Mouse (Mus musculus): ENCODE measurements around the gene Smox. TPM values are rescaled to one million over a fixed set of nuclear protein-coding genes. Genes with fewer than 3 reads are reported as not detected.
"Not testable (repeated sequence)": the region's sequence is repeated elsewhere in the genome, so short reads cannot be mapped to it uniquely, and the experiment has no call there.

Smox gene
- 8.0 to 34.0 TPM (median 20.6 TPM) in 3 replicates for total RNA-seq (2017)

GRCm38 (mm10) chr2:131491196-131491595 is at the start of gene Smox:
Gene Smox (plus strand): TSS chr2:131491496.
- ATAC-seq (replicated peaks; ENCODE audit: insufficient number of reproducible peaks, low FRiP score, low TSS enrichment, poor library complexity, severe bottlenecking): no peak

GRCm38 (mm10) chr2:131443084-131443890 is 48.0 kb upstream of the Smox start:
- no peak for ATAC-seq (replicated peaks; ENCODE audit: insufficient number of reproducible peaks, low FRiP score, low TSS enrichment, poor library complexity, severe bottlenecking)

GRCm38 (mm10) chr2:131443891-131444190 is 47.5 kb upstream of the Smox start:
- ATAC-seq (replicated peaks; ENCODE audit: insufficient number of reproducible peaks, low FRiP score, low TSS enrichment, poor library complexity, severe bottlenecking): no peak

- no peak for ATAC-seq (replicated peaks; ENCODE audit: insufficient number of reproducible peaks, low FRiP score, low TSS enrichment, poor library complexity, severe bottlenecking)
These were observed 44.8 kb upstream of the Smox start for GRCm38 (mm10) chr2:131446416-131446982.

GRCm38 (mm10) chr2:131447566-131448330 is 43.5 kb upstream of the Smox start:
- ATAC-seq (replicated peaks; ENCODE audit: insufficient number of reproducible peaks, low FRiP score, low TSS enrichment, poor library complexity, severe bottlenecking): no peak

GRCm38 (mm10) chr2:131448353-131448752 is 42.9 kb upstream of the Smox start:
- ATAC-seq (replicated peaks; ENCODE audit: insufficient number of reproducible peaks, low FRiP score, low TSS enrichment, poor library complexity, severe bottlenecking): no peak

GRCm38 (mm10) chr2:131449720-131450119 is 41.6 kb upstream of the Smox start:
- ATAC-seq (replicated peaks; ENCODE audit: insufficient number of reproducible peaks, low FRiP score, low TSS enrichment, poor library complexity, severe bottlenecking): no peak

GRCm38 (mm10) chr2:131450491-131450890 is 40.8 kb upstream of the Smox start:
- no peak for ATAC-seq (replicated peaks; ENCODE audit: insufficient number of reproducible peaks, low FRiP score, low TSS enrichment, poor library complexity, severe bottlenecking)

- ATAC-seq (replicated peaks; ENCODE audit: insufficient number of reproducible peaks, low FRiP score, low TSS enrichment, poor library complexity, severe bottlenecking): no peak
These were observed 33.6 kb upstream of the Smox start for GRCm38 (mm10) chr2:131457728-131458127.

- ATAC-seq (replicated peaks; ENCODE audit: insufficient number of reproducible peaks, low FRiP score, low TSS enrichment, poor library complexity, severe bottlenecking): no peak
These were observed 30.2 kb upstream of the Smox start for GRCm38 (mm10) chr2:131460946-131461682.

GRCm38 (mm10) chr2:131462991-131463390 is 28.3 kb upstream of the Smox start:
- no peak for ATAC-seq (replicated peaks; ENCODE audit: insufficient number of reproducible peaks, low FRiP score, low TSS enrichment, poor library complexity, severe bottlenecking)

GRCm38 (mm10) chr2:131464147-131464546 is 27.1 kb upstream of the Smox start:
- ATAC-seq (replicated peaks; ENCODE audit: insufficient number of reproducible peaks, low FRiP score, low TSS enrichment, poor library complexity, severe bottlenecking): no peak

- no peak for ATAC-seq (replicated peaks; ENCODE audit: insufficient number of reproducible peaks, low FRiP score, low TSS enrichment, poor library complexity, severe bottlenecking)
These were observed 24.6 kb upstream of the Smox start for GRCm38 (mm10) chr2:131466732-131467131.

- ATAC-seq (replicated peaks; ENCODE audit: insufficient number of reproducible peaks, low FRiP score, low TSS enrichment, poor library complexity, severe bottlenecking): no peak
These were observed 21.4 kb upstream of the Smox start for GRCm38 (mm10) chr2:131469916-131470315.

GRCm38 (mm10) chr2:131473749-131474148 is 17.5 kb upstream of the Smox start:
- ATAC-seq (replicated peaks; ENCODE audit: insufficient number of reproducible peaks, low FRiP score, low TSS enrichment, poor library complexity, severe bottlenecking): no peak

- not testable (repeated sequence) for ATAC-seq (replicated peaks; ENCODE audit: insufficient number of reproducible peaks, low FRiP score, low TSS enrichment, poor library complexity, severe bottlenecking)
These were observed 14.2 kb upstream of the Smox start for GRCm38 (mm10) chr2:131477105-131477504.

GRCm38 (mm10) chr2:131477917-131478316 is 13.4 kb upstream of the Smox start:
- no peak for ATAC-seq (replicated peaks; ENCODE audit: insufficient number of reproducible peaks, low FRiP score, low TSS enrichment, poor library complexity, severe bottlenecking)

GRCm38 (mm10) chr2:131478349-131478748 is 12.9 kb upstream of the Smox start:
- no peak for ATAC-seq (replicated peaks; ENCODE audit: insufficient number of reproducible peaks, low FRiP score, low TSS enrichment, poor library complexity, severe bottlenecking)

GRCm38 (mm10) chr2:131478916-131479315 is 12.4 kb upstream of the Smox start:
- ATAC-seq (replicated peaks; ENCODE audit: insufficient number of reproducible peaks, low FRiP score, low TSS enrichment, poor library complexity, severe bottlenecking): no peak

Data from monocyte, adult 5-6 weeks (primary cell).